Mouse (Mus musculus): Measurements from ENCODE around the gene Patl1.

The Patl1 gene

DNA sequence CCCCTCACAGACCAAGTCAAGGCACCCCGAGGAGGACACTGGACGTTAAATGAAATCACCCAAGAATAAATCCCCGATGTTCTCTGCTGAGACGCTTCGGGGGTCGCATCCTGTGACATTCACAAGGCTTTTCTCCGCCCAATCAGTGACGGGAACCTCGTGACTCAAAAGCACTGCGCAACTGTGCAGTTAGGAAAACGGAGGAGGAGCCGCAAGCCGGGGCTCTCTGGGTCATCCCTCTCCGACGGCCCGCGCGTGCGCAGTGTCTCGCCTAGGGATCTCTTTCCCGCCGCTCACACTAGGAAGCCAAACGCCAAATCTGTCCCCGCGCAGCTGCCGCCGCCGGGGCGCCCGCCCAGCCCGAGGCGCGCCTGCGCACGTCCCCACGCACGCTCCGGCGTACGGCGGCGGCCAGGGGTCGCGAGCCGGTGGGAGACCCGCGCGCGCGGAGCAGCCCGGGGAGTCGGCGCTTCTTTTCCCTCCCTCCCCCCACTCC is at the start of gene Patl1:
Patl1 (plus strand) TSS at position 363 of the 496 bp plus-strand sequence.
- no peak for TF ChIP-seq GATA4 (IDR thresholded peaks at IDR 0.05; ENCODE audit: insufficient replicate concordance, low read length)

DNA sequence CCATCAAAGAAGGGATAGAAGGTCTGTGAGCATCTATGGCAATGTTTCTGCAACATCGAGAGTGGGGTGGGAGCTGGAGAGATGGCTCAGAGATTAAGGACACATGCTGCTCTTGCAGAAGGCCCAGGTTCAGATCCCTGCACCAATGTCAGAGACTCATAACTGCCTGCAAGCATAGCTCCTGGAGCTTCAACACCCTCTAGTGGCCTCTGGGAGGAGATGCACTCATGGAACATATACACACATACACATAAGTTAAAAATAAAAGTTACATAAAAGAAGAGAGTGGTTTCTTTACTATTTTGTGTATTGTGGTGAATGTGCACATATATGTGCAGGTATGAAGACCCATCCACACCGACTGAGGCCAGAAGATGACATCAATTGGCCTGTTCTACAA is 44.4 kb upstream of the Patl1 start:
- TF ChIP-seq GATA4 (IDR thresholded peaks at IDR 0.05; ENCODE audit: insufficient replicate concordance, low read length), result no peak

DNA sequence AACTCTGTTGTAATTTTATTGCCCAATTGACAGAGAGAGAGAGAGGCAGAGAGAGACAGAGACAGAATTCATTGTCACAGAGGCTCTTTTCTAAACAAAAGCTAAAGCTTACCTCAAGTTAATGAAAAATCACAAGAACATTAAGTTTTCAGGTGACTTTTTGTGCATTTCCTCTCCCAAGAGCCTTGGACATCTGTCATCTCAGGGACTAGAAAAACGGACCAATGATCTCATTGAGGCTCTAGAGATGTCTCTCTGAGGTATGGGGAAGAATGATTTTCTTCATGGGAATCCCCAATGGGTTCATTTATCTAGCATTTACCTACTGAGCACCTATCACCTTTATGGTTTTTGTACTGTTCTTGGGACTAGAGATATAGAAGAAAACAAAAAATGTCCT is 37.2 kb upstream of the Patl1 start, which contains the start of gene Olfr1419:
Olfr1419 (minus strand) TSS at position 101 of the 400 bp plus-strand sequence.
- no peak for TF ChIP-seq GATA4 (IDR thresholded peaks at IDR 0.05; ENCODE audit: insufficient replicate concordance, low read length)

DNA sequence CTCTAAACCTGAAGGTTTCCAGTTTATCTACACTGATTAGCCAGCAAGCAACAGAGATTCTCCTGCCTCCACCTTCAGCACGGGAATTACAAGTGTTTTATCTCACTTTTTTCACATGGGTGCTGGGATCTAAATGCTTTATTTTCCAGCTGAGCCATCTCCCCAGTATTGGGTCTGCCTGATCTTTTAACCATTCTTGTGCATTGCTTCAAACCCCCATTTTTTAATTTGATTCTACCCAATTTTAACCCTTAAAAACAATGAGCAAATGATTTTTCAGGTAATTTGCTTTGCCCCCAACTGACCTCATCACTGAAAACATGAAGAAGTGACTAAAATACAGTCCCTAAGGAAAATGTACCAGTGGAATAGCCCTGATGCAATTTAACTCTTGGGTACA is 25.9 kb upstream of the Patl1 start, which contains the start of gene Olfr1420:
Olfr1420 (plus strand) TSS at position 301 of the 400 bp plus-strand sequence.
- TF ChIP-seq GATA4 (IDR thresholded peaks at IDR 0.05; ENCODE audit: insufficient replicate concordance, low read length), result no peak

DNA sequence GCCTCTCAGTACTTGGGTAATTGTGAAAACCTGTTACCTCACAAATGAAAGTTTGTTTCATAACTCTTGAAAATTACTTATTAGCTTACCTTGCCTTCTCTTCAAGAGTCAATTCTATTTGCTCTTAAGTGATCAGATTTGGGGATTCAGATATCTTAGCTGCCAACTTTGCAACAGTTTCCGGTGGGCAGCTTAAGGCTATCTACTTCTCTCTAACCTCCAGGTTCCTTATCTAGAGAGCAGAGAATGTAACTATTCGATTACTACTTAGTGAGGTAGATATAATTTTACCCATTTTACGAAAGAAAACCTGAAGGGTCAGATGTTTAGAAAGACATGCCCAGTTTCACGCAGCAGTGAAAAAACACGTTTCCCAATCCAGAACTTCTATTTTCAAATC is 1.2 kb upstream of the Patl1 start:
- TF ChIP-seq GATA4 (IDR thresholded peaks at IDR 0.05; ENCODE audit: insufficient replicate concordance, low read length), result no peak

DNA sequence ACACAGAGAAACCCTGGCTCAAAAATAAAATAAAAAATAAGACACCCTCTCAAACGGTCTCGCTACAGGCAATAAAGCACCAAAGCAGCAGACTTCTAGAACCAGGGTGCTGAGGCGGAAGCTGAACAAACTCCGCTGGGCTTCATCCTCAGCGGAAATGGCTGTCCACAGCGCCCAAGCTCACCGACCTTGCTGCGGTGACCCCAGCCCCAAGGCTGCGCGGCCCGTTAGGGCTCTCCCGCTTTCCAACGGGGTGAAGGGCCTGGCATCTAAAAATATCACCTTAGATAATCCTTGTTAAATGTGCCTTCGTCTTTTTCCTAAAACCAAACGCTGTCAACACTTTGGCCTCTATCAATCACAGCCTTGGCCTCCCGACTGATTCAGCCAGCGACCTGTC is 596 bp upstream of the Patl1 start:
- TF ChIP-seq GATA4 (IDR thresholded peaks at IDR 0.05; ENCODE audit: insufficient replicate concordance, low read length), result no peak

DNA sequence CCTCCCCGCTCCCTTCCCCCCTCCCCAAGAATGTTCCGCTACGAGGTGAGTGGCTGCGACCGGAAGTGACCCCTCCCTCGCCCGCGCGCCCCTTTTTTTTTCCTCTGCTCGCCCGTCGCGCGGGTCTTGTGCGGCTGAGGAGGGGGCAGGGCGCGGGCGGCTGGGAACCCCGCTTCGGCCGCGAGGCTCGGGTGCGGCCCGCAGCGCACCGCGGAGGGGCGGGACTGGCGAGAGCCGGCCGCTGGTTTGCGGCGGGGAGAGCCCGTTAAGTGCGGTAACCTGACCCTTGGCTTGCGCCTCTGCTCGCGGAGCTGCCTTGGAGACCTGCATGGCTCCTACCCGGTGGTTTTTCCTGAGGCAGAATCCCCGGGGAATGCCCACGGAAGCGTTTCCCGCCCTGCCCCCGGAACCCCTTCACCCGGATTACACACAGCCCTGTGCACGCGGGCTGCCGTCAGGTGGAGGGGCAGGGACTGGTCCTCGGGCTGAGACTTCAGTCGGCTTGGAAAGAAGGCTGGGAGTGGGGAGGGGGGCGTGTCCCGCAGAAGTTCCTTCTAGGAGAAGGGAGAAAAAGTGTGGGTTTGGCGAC is 428 bp downstream of the Patl1 start:
- no peak for TF ChIP-seq GATA4 (IDR thresholded peaks at IDR 0.05; ENCODE audit: insufficient replicate concordance, low read length)

DNA sequence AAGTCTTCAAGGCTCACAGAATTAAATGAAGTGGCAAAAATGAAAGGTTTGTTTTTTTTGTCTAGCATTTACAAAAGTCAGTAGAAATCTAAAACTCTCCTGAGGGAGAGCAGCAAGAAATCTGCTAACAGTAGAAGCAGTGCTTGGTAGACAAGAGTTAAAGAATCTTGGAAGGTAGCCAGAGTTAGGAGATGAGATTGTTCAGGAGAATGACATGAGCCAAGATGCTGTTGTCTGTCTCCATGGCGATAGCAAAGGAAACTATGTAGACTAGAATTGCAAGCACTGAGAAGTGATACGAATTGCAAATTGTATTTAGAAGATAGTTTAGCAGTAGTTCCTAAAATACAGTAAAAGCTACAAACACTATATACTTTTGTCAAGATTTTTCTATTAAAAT is 3.6 kb downstream of the Patl1 start:
- TF ChIP-seq GATA4 (IDR thresholded peaks at IDR 0.05; ENCODE audit: insufficient replicate concordance, low read length), result no peak

DNA sequence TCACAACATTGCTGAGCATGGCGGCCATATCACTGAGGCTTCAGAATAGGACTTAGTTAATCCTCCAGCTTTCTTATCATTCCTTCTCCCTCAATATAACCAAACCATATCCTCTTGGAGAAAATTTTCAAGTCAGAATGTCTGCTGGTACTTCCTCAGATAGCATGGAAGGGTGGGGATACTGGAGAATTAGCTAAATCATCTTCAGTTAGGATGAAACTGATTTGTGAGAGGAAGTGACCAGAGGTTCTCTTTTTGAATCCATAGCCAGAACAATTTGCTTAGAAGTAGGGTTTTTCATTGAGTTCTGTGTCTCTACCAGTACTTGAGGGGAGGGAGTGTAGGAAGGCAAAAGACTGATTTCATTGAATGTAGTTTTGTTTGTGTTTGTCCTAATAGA is 9.9 kb downstream of the Patl1 start:
- no peak for TF ChIP-seq GATA4 (IDR thresholded peaks at IDR 0.05; ENCODE audit: insufficient replicate concordance, low read length)

DNA sequence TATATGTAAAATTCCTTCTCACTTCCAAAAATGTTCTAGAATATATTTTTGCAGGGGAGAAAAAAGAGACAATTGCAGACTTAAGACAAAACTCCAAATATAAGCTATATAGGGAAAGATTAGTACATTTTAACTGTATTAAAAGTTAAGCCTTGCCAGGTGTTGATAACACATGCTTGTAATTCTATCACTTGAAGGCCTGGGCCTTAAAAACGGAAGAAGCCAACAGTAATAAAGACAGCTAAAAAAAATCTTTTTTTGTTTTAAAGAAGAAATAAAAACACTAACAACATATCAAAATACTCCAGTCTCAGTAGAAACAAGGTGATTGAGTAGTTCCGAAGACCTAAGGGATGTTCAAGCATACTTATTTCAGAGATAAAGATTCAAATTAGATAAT is 14.2 kb downstream of the Patl1 start:
- TF ChIP-seq GATA4 (IDR thresholded peaks at IDR 0.05; ENCODE audit: insufficient replicate concordance, low read length), result no peak

DNA sequence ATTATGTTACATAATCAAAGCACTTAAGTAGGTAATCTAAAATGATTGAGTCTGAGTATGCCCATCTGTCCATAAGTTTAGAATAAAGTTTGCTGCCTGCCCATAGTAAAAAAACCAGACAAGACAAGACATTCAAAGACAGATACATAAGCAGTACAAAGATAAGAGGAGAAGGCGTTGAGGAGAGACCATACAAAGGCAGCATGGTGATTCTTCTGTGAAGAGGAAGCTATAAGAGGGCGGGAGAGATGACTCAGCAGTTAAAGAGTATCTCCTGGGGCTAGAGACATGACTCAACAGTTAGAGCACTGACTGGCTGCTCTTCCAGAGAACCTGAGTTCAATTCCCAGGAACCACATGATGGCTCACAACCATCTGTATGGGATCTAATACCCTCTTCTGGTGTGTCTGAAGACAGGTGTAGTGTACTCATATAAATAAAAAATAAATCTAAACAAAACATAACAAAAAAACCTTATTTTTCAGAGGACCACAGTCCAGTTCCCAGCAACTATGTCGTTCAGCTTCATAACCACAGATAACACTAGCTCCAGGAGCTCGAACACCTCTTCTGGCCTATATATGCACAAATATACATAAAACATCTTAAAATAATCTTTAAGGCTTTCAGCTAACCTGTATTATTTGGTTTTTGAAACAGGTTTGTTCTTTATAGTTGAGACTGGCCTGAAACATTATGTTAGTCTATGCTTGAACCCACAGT is 16.0 kb downstream of the Patl1 start:
- TF ChIP-seq GATA4 (IDR thresholded peaks at IDR 0.05; ENCODE audit: insufficient replicate concordance, low read length), result no peak

DNA sequence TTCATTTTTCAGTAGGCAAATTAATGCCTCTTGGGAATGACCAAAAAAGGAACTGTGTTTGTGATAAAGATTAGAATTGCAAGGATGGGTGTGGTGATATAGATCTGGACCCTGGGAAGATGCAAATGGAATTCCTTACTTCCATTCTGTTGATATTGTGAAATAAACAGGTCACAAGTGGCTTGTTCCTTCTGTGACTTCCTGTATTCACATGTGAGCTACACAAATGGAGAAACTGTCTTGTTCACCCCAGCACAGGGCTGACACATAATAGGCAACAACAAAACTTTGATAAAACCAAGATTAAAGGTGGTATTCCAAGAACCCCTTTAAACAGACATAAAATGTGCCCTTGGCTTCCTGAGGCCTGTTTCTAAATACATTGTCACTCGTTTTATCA is 37.7 kb downstream of the Patl1 start:
- no peak for TF ChIP-seq GATA4 (IDR thresholded peaks at IDR 0.05; ENCODE audit: insufficient replicate concordance, low read length)

DNA sequence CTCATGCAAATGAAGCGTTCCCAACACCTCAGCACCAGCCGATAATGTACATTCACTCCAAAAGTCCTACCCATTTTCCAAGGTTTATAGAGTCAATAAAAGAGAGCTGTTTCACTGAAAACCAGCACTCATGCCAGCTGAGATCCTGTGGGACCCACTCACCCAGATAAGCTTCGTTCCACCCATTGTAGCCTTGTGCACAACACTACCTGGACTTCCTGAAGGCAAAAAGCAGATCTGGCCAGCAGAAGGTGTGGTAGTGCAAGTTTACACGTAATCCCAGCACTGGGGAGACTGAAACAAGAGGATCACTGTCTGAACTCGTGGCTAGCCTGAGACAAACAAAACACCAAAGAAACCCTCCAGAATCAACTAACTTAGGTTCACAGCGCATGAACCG is 38.5 kb downstream of the Patl1 start:
- TF ChIP-seq GATA4 (IDR thresholded peaks at IDR 0.05; ENCODE audit: insufficient replicate concordance, low read length), result no peak

DNA sequence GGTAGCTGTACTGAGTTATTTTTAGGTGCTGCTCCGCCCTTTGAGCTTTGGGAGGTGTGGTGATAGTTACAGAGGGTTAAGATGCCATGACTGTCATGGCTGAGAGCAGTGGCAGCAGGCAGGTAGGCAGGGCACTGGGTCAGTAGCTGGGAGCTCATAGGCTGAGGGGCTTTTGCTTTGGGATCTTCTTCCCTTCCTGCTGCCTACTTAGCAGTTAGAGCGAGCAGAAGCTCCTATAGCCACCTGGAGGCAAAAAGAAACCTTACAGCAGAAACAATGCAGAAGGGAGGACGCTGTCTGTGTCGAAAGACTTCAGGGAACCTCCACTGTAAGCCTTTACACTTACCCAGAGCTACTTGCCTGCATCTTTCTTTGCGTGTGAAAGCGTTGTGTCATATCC is 42.0 kb downstream of the Patl1 start:
- no peak for TF ChIP-seq GATA4 (IDR thresholded peaks at IDR 0.05; ENCODE audit: insufficient replicate concordance, low read length)

DNA sequence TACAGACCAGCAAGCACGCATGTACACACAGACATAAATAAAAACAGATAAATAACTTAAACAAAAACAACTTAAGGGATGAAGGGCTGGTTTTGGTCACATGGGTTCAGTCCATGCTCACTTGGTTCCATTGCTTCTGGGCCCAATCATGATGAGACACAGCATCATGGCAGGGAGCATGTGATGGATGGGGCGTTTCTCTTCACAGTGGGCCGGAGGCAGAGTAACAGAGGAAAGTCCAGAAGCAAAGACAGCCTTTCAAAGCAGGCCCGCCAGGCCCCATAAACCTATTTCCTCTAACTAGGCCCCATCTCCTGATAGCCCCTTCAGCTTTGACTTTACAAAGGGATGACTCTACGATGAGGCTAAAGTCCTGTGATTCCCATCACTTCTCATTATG is 44.4 kb downstream of the Patl1 start:
- TF ChIP-seq GATA4 (IDR thresholded peaks at IDR 0.05; ENCODE audit: insufficient replicate concordance, low read length), result no peak

DNA sequence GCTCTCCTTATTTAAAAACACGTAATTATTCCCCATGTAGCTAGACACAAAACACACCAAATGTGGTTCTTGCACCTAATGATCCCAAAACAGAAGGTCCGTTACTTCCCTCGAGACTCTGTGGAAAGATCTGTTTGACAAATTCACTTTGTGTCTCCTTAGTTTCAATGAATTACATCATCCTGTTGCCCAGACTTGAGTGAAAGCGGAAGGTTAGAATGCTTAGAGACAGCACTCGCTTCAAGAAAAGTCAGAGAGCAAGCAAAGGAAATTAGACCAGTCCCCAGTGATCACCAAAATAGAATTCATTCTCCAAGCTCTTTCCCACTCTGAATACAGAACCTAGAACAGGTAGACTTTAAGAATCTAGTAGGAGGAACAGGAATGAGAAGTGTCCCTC is 45.2 kb downstream of the Patl1 start:
- TF ChIP-seq GATA4 (IDR thresholded peaks at IDR 0.05; ENCODE audit: insufficient replicate concordance, low read length), result no peak

DNA sequence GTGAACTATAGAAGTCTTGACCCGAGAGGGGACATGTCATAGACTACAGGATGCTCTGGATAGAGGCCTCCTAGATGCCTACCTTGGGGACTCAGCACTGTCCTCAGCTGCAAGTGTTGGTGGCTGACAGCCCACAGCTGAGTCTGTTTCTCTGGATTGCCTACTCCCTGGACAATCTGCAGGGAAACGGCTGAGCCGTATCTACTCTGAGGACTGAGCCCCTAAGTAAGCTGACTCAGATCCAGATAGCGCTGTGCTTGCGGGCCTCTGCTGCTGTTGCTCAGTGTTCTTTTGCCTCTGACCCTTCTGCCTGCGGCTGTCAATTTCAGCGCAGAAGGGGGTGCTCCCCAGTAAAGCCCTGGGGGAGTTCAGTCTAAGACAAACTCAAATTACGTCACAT is 45.6 kb downstream of the Patl1 start:
- TF ChIP-seq GATA4 (IDR thresholded peaks at IDR 0.05; ENCODE audit: insufficient replicate concordance, low read length), result no peak
